Comparison of ENCODE assay signal across 7 mouse cellular contexts in genomic region chr6:61767151-61767550, GRCm38 (mm10).
"Had no signal": no experiment of that assay in that cellular context is flagged by ENCODE, and none has a peak within 500 bp of the region (broad histone marks: within the 10 kb centered on the region; RNA-seq: fewer than 3 reads in every experiment).

No protein-coding gene starts in this region.

- DNase-seq: kidney, adult 2 months; kidney, postnatal 14 days; lung, embryonic 14.5 days; lung, postnatal 10 days; lung, postnatal 4 days; thymus, adult 18-20 months; thymus, postnatal 14 days had no signal
